Mouse (Mus musculus): ENCODE measurements around the gene Rexo5.

DNA sequence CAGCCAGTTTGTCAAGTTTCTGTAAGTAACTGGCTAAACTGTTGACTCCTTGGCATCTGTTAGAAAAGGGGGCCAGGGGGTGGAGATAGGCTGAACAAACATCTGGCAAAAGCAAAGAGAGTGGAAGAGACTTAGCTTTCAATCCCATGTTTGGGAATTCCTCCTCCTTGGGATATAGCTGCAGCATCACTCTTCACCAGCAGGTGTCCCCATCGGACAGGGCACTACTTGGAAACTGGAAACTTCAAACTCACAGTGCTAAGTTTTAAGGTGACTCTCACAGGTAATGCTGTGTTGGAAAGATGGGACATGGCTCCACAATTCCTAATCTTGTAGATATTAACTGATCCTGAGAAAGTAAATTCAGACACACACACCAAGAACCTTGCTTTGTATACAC lies 55.3 kb downstream of the Rexo5 start:
- TF ChIP-seq EP300 (IDR thresholded peaks at IDR 0.05) (no peak), CTCF (IDR thresholded peaks at IDR 0.05) (peak; percentile 97)

All from lung, postnatal 0 days (tissue).